Mouse (Mus musculus): ENCODE data around the gene Terf2ip. TPM values are rescaled to one million over a fixed set of nuclear protein-coding genes. Genes with fewer than 3 reads are reported as not detected.

Terf2ip gene
- total and polyA plus RNA-seq, 2 experiments from 2014 or later: 11.2 to 14.2 TPM

DNA sequence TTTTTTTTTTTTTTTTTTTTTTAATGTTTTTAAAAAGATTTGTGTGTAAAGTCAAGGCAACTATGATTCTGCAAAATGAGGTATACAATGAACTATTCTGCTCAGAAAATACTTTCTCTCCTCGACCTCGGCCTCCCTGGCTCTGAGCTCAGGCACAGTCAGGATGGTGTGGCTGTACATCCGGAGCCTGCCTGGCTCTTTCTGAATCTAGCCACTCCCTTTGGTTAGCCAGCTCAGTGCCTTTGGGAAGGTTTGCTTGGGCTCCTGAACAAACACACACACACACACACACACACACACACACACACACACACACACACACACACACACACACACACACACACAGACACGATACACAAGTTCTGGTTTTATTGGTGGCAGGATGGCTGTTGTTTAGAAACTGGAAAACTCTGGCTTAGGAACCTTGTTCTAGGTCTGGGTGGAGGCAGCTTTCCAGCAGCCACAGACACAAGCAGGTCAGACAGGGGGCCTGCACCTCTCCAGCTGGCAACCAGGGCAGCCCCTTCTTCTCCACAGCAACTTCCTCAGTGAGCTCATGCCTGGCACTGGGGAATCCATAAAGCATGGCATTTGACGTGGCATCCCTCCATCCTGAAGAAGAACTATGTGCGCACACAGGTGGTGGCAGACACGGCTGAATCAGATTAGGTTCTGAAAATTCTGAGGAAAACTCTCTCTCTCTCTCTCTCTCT lies 46.2 kb upstream of the Terf2ip start:
- Histone ChIP-seq H3K4me1 (ENCODE audit: control insufficient read depth, insufficient read depth) (peaks cover 5% of the 10 kb centered on the region; the same call in 1 of the 2 replicates), H3K9me3 (replicated peaks; ENCODE audit: control insufficient read depth, low read length) (no peaks in the 10 kb centered on the region), H3K27ac (ENCODE audit: low read depth) (no peak overlapping the region), H3K4me3 (ENCODE audit: low read depth, low read length) (no peak overlapping the region), H3K27me3 (ENCODE audit: control insufficient read depth, insufficient read depth, low read length) (no peaks in the 10 kb centered on the region), H3K36me3 (replicated peaks; ENCODE audit: control insufficient read depth, insufficient read depth, low read length) (no peaks in the 10 kb centered on the region), H3K9ac (replicated peaks; ENCODE audit: low read depth, low read length) (no peak overlapping the region), H3K4me2 (ENCODE audit: low read depth, low read length) (no peak overlapping the region)
- 72% methylated on average over 7 of the region's 7 CpGs for WGBS
- DNase-seq (ENCODE audit: low spot score) (no peak), ATAC-seq (ENCODE audit: insufficient read depth, low read depth) (no peak)
- no peak for TF ChIP-seq CTCF (IDR thresholded peaks at IDR 0.05; ENCODE audit: low read depth)
- TF ChIP-seq EP300 (IDR thresholded peaks at IDR 0.05; ENCODE audit: low read depth): no peak

DNA sequence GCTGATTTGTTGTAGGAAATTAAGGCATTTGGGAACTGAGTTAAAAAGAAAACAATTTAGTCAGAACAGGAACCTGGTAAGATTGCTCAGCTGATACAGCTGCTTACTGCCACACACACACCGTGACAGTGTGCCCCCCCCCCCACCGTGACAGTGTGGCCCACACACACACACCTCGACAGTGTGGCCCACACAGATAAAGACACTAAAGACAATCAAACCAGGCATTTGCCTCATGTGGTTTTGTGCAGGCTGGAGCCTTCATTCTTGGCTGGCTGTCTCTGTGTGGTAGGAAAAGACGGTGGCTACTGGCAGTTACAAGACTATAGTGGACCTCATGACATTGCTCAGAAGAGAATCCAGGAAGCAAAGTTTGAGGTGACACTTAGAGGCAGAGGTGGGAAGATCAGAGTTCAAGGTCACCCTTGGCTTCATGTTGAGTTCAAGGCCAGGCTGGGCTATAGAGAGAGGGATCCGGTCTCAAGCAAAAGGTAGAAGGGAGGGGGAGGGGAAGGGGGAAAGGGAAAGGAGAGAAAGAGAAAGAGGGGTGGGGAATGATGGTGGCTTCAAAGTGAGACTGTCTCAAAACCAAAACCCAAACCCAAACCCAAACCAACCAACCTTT lies 43.8 kb upstream of the Terf2ip start:
- H3K4me2 ChIP-seq (ENCODE audit: low read depth, low read length): no peak overlapping the region
- H3K9me3 ChIP-seq (replicated peaks; ENCODE audit: control insufficient read depth, low read length): no peaks in the 10 kb centered on the region
- no peak overlapping the region for H3K4me3 ChIP-seq (ENCODE audit: low read depth, low read length)
- H3K36me3 ChIP-seq (replicated peaks; ENCODE audit: control insufficient read depth, insufficient read depth, low read length): no peaks in the 10 kb centered on the region
- WGBS: 69% methylated on average over 5 of the region's 5 CpGs
- no peak for ATAC-seq (ENCODE audit: insufficient read depth, low read depth)
- no peak overlapping the region for H3K9ac ChIP-seq (replicated peaks; ENCODE audit: low read depth, low read length)
- TF ChIP-seq CTCF (IDR thresholded peaks at IDR 0.05; ENCODE audit: low read depth) (no peak), EP300 (IDR thresholded peaks at IDR 0.05; ENCODE audit: low read depth) (no peak)
- H3K27ac ChIP-seq (ENCODE audit: low read depth): no peak overlapping the region
- DNase-seq (ENCODE audit: low spot score): no peak
- H3K27me3 ChIP-seq (ENCODE audit: control insufficient read depth, insufficient read depth, low read length): no peaks in the 10 kb centered on the region
- H3K4me1 ChIP-seq (ENCODE audit: control insufficient read depth, insufficient read depth): peaks cover 4% of the 10 kb centered on the region; the same call in 1 of the 2 replicates

DNA sequence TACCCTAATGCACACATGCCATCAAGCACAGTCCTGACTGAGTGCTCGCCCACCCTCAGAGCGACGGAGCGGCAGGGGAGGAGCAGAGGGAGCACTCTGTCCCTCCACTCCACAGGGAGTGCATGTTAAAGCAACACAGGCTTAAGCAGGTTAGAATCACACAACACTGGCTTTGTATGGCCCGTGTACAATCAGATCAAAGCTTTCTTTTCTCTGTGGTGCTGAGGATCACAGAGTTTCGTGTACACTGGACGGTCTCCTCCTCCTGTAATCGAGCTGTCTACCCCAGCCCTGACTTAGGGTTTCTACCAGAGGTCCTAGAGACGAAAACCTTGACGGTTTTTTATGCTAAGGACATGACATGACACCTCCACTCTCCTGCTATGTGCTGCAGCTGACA lies 42.7 kb upstream of the Terf2ip start:
- ATAC-seq (ENCODE audit: insufficient read depth, low read depth) (no peak), DNase-seq (ENCODE audit: low spot score) (no peak)
- Histone ChIP-seq H3K4me1 (ENCODE audit: control insufficient read depth, insufficient read depth) (no peaks in the 10 kb centered on the region; the same call in 1 of the 2 replicates), H3K4me3 (ENCODE audit: low read depth, low read length) (no peak overlapping the region), H3K36me3 (replicated peaks; ENCODE audit: control insufficient read depth, insufficient read depth, low read length) (no peaks in the 10 kb centered on the region), H3K9ac (replicated peaks; ENCODE audit: low read depth, low read length) (no peak overlapping the region), H3K27ac (ENCODE audit: low read depth) (no peak overlapping the region), H3K27me3 (ENCODE audit: control insufficient read depth, insufficient read depth, low read length) (no peaks in the 10 kb centered on the region), H3K4me2 (ENCODE audit: low read depth, low read length) (no peak overlapping the region), H3K9me3 (replicated peaks; ENCODE audit: control insufficient read depth, low read length) (no peaks in the 10 kb centered on the region)
- TF ChIP-seq CTCF (IDR thresholded peaks at IDR 0.05; ENCODE audit: low read depth) (no peak), EP300 (IDR thresholded peaks at IDR 0.05; ENCODE audit: low read depth) (no peak)
- 88% methylated on average over 10 of the region's 10 CpGs for WGBS

DNA sequence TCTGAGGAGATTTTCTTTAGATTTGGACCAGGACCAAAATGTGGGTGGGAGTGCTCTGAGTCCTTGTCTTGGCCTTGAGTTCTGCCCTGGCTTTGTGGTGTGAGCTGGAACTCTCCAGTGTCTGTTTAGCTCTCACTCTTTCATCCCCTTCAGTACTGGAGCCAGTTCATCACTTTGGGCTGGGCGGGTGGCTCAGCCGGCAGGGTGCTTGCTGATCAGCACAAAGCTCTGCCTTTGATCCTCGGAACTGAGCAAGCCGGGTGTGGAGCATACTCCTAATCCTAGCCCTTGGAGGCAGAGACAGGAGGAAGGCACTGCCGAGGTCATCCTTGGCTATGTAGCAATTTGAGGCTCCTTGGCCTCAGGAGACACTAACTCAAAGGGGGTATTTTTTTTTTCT lies 42.2 kb upstream of the Terf2ip start:
- no peaks in the 10 kb centered on the region for H3K4me1 ChIP-seq (ENCODE audit: control insufficient read depth, insufficient read depth)
- no peak overlapping the region for H3K4me3 ChIP-seq (ENCODE audit: low read depth, low read length)
- H3K9me3 ChIP-seq (replicated peaks; ENCODE audit: control insufficient read depth, low read length): peaks cover 1% of the 10 kb centered on the region; the same call in 1 of the 2 replicates
- DNase-seq (ENCODE audit: low spot score) (no peak), ATAC-seq (ENCODE audit: insufficient read depth, low read depth) (no peak)
- no peaks in the 10 kb centered on the region for H3K27me3 ChIP-seq (ENCODE audit: control insufficient read depth, insufficient read depth, low read length)
- 58% methylated on average over 5 of the region's 5 CpGs for WGBS
- no peak overlapping the region for H3K27ac ChIP-seq (ENCODE audit: low read depth)
- no peak overlapping the region for H3K4me2 ChIP-seq (ENCODE audit: low read depth, low read length)
- H3K9ac ChIP-seq (replicated peaks; ENCODE audit: low read depth, low read length): no peak overlapping the region
- TF ChIP-seq EP300 (IDR thresholded peaks at IDR 0.05; ENCODE audit: low read depth) (no peak), CTCF (IDR thresholded peaks at IDR 0.05; ENCODE audit: low read depth) (no peak)
- H3K36me3 ChIP-seq (replicated peaks; ENCODE audit: control insufficient read depth, insufficient read depth, low read length): no peaks in the 10 kb centered on the region

DNA sequence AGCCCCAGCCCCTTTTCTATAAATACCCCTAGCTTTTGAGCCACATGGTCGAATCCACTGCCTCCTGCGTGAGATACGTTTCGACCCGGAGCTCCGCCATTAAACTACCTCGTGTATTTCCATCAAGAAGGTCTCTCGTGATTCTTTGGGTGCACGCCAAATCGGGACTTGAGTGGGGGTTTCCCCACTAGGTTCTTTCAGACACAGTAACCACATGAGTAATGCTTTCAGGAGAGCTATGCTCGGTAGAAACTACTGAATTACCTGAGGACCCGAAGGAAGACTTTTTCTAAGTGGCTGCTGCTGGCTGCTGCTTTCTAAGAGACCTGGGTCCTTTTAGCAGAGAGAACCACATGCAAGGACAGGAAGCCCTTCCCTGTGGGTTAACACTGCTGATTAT lies 37.1 kb upstream of the Terf2ip start:
- Histone ChIP-seq H3K4me1 (ENCODE audit: control insufficient read depth, insufficient read depth) (no peaks in the 10 kb centered on the region), H3K9me3 (replicated peaks; ENCODE audit: control insufficient read depth, low read length) (peaks cover 4% of the 10 kb centered on the region; the same call in 1 of the 2 replicates), H3K4me2 (ENCODE audit: low read depth, low read length) (no peak overlapping the region), H3K27ac (ENCODE audit: low read depth) (no peak overlapping the region), H3K9ac (replicated peaks; ENCODE audit: low read depth, low read length) (no peak overlapping the region), H3K36me3 (replicated peaks; ENCODE audit: control insufficient read depth, insufficient read depth, low read length) (peaks cover 10% of the 10 kb centered on the region), H3K4me3 (ENCODE audit: low read depth, low read length) (no peak overlapping the region), H3K27me3 (ENCODE audit: control insufficient read depth, insufficient read depth, low read length) (no peaks in the 10 kb centered on the region)
- TF ChIP-seq CTCF (IDR thresholded peaks at IDR 0.05; ENCODE audit: low read depth): no peak
- no peak for TF ChIP-seq EP300 (IDR thresholded peaks at IDR 0.05; ENCODE audit: low read depth)
- DNase-seq (ENCODE audit: low spot score): no peak
- ATAC-seq (ENCODE audit: insufficient read depth, low read depth): no peak
- 94% methylated on average over 12 of the region's 12 CpGs for WGBS
